ENCODE assay signal across 8 mouse cellular contexts in the genomic region with DNA sequence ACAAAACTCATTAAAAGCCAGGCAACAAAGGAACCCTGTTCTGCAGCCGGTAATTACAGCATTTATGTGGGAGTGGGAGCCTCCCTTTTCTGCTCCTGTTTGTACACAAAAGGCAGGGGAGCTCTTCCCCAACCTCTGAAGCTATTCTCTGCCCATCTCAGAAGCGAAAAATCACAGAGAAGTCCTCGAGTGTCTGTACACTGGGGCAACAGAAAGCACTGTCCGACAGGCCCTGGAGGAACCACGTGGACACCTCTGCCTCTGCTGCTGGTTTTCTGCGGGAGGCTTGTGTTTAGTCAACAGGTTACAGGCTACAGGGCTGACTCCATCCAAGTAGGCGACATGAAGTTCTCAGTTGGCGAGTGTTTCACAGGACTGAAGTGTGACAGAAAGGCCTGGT. TPM values are rescaled to one million over a fixed set of nuclear protein-coding genes. Genes with fewer than 3 reads are reported as not detected.
A peak's percentile ranks its signal among the peaks of the same experiment; 100 is the strongest.
DNase-seq lines count a peak whose midpoint lies in the region; ATAC-seq and TF ChIP-seq lines count a peak whose summit lies in the region.

No protein-coding gene starts in this region.

- H3K27ac ChIP-seq in layer of hippocampus, adult 2 months = peak overlapping the region; percentile 95
- H3K27ac ChIP-seq in forebrain, embryonic 11.5 days (ENCODE audit: low read depth, low read length) = no peak overlapping the region
- H3K27ac ChIP-seq in intestine, embryonic 15.5 days = peak overlapping the region; percentile 17; the same call in 1 of the 2 replicates

- H3K4me1 ChIP-seq in forebrain, embryonic 11.5 days (replicated peaks; ENCODE audit: control insufficient read depth, insufficient read depth, low read length) = peaks cover 6% of the 10 kb centered on the region; the same call in 1 of the 2 replicates
- H3K4me1 ChIP-seq in intestine, embryonic 15.5 days (replicated peaks) = peaks cover 20% of the 10 kb centered on the region

- peak overlapping the region; percentile 32; the same call in 1 of the 2 replicates for H3K4me2 ChIP-seq in forebrain, embryonic 11.5 days (ENCODE audit: low read depth, low read length, severe bottlenecking)
- H3K4me2 ChIP-seq in intestine, embryonic 15.5 days (replicated peaks) = peak overlapping the region; percentile 81

- no peaks in the 10 kb centered on the region for H3K9me3 ChIP-seq in forebrain, embryonic 11.5 days (ENCODE audit: control insufficient read depth, low read length)
- H3K9me3 ChIP-seq in intestine, embryonic 15.5 days = no peaks in the 10 kb centered on the region

- peaks cover 10% of the 10 kb centered on the region for H3K27me3 ChIP-seq in forebrain, embryonic 11.5 days (ENCODE audit: control insufficient read depth, insufficient read depth, low read length)
- H3K27me3 ChIP-seq in intestine, embryonic 15.5 days (replicated peaks) = no peaks in the 10 kb centered on the region

- H3K4me3 ChIP-seq in layer of hippocampus, adult 2 months = peak overlapping the region; percentile 73
- H3K4me3 ChIP-seq in forebrain, embryonic 11.5 days (ENCODE audit: low read depth, low read length) = no peak overlapping the region
- peak overlapping the region; percentile 37 for H3K4me3 ChIP-seq in intestine, embryonic 15.5 days (replicated peaks)

- TF ChIP-seq CTCF in layer of hippocampus, adult 2 months (conservative IDR thresholded peaks at IDR 0.05) = no peak

- WGBS in forebrain, embryonic 11.5 days = 20% methylated on average over 8 of the region's 8 CpGs
- WGBS in intestine, embryonic 15.5 days = 22% methylated on average over 8 of the region's 8 CpGs

- ATAC-seq in forebrain, embryonic 11.5 days (replicated peaks; ENCODE audit: low FRiP score) = no peak
- ATAC-seq in intestine, embryonic 15.5 days = no peak

- no peak overlapping the region for H3K9ac ChIP-seq in forebrain, embryonic 11.5 days (ENCODE audit: low read length)
- peak overlapping the region; percentile 48 for H3K9ac ChIP-seq in intestine, embryonic 15.5 days

- no peak for DNase-seq in layer of hippocampus, adult 2 months (ENCODE audit: low spot score in 2 of 2)
- no peak for DNase-seq in layer of hippocampus, adult 18-20 months (ENCODE audit: low spot score in 2 of 2)
- peak; percentile 60 for DNase-seq in forebrain, embryonic 11.5 days (ENCODE audit: low spot score)
- peak; percentile 8 for DNase-seq in mesoderm, embryonic 11.5 days (ENCODE audit: low read depth, low spot score)
- DNase-seq in spleen, postnatal 10 days (ENCODE audit: low spot score in 2 of 2) = no peak
- no peak for DNase-seq in frontal cortex, postnatal 25 days (ENCODE audit: low spot score in 2 of 2)
- DNase-seq in ovary, adult 18-20 months (ENCODE audit: low spot score) = no peak

- no peaks in the 10 kb centered on the region for H3K36me3 ChIP-seq in forebrain, embryonic 11.5 days (ENCODE audit: control insufficient read depth, insufficient read depth, low read length)
- peaks cover 15% of the 10 kb centered on the region; the same call in 1 of the 2 replicates for H3K36me3 ChIP-seq in intestine, embryonic 15.5 days

RNA-seq across cellular contexts. Expression of gene Ets2, which starts 2.1 kb away (rescaled TPM):
- total RNA-seq in layer of hippocampus, adult 2 months (2021) = 10 to 100 TPM; 70.3 to 77.0 TPM
- total RNA-seq in layer of hippocampus, adult 18-20 months (2021) = 10 to 100 TPM; 75.1 to 83.8 TPM
- 15.6 and 16.1 TPM in 2 replicates for polyA plus RNA-seq in forebrain, embryonic 11.5 days (2014; fragmentation: Nextera tagmentation; extraction: Ambion mirVana)
- 59.5 and 64.7 TPM in 2 replicates for polyA plus RNA-seq in intestine, embryonic 15.5 days (2015; fragmentation: Nextera tagmentation; extraction: Ambion mirVana)

Comparison
In these comparisons a context has a peak if more than half of its experiments do, and no peak if none do; other contexts are left out.
1. DNase-seq: peak in forebrain, embryonic 11.5 days (single experiment) and mesoderm, embryonic 11.5 days (single experiment); none in layer of hippocampus, adult 2 months (0 of 2), layer of hippocampus, adult 18-20 months (0 of 2), spleen, postnatal 10 days (0 of 2), frontal cortex, postnatal 25 days (0 of 2) and ovary, adult 18-20 months (single experiment).